In genomic region chr5:90634885-90635284, GRCm38 (mm10) we compare ENCODE assay signal across 15 mouse cellular contexts.
"Had no signal": no experiment of that assay in that cellular context is flagged by ENCODE, and none has a peak within 500 bp of the region (broad histone marks: within the 10 kb centered on the region; RNA-seq: fewer than 3 reads in every experiment).

No protein-coding gene starts in this region.

- H3K36me3 ChIP-seq: neural tube, embryonic 13.5 days; stomach, embryonic 15.5 days had no signal

- H3K4me1 ChIP-seq: stomach, embryonic 15.5 days had no signal

- H3K4me2 ChIP-seq: neural tube, embryonic 13.5 days; stomach, embryonic 15.5 days had no signal

- H3K4me3 ChIP-seq: neural tube, embryonic 13.5 days; stomach, embryonic 15.5 days had no signal

- H3K27ac ChIP-seq: neural tube, embryonic 13.5 days; stomach, embryonic 15.5 days; stomach, postnatal 0 days had no signal

- DNase-seq: retina, postnatal 1 day; right cerebral cortex, adult 18-20 months; right cerebral cortex, postnatal 14 days; right cerebral cortex, postnatal 25 days; right cerebral cortex, postnatal 4 days; spleen, adult 18-20 months; thymus, adult 18-20 months; thymus, adult 2 months; thymus, postnatal 14 days; thymus, postnatal 25 days; thymus, postnatal 36 days; thymus, postnatal 4 days had no signal

- H3K9me3 ChIP-seq: neural tube, embryonic 13.5 days; stomach, embryonic 15.5 days had no signal

- H3K9ac ChIP-seq: neural tube, embryonic 13.5 days; stomach, embryonic 15.5 days had no signal

- H3K27me3 ChIP-seq: stomach, embryonic 15.5 days had no signal
